Mouse (Mus musculus) urinary bladder, postnatal 36 days (tissue): ENCODE results near the gene Parp12.

Experiments used
- DNase-seq, 2 experiments: peaks; one replicate each; pipeline ENCODE4 v3.0.0; 2022; ENCODE audit warnings: low spot score in 2 of 2, mixed read lengths in 1 of 2

Parp12 gene

DNA sequence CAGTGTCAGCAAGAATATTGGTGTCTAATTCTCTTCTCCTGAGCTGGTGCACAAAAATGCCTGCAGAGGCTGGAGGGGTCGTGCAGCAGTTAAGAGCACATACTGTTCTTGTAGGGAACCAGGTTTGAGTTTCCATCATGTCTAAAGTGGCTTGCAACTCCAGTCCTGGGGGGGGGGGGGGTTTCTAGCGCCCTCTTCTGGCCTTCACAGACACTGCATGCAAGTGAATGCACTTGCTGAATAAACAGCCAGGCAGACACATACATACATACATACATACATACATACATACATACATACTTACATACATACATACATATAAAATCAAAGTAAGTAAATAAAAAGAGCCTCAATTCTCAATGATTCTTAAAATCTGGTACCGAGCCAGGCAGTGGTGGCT is 59.8 kb downstream of the Parp12 start:
- DNase-seq, result no peak

DNA sequence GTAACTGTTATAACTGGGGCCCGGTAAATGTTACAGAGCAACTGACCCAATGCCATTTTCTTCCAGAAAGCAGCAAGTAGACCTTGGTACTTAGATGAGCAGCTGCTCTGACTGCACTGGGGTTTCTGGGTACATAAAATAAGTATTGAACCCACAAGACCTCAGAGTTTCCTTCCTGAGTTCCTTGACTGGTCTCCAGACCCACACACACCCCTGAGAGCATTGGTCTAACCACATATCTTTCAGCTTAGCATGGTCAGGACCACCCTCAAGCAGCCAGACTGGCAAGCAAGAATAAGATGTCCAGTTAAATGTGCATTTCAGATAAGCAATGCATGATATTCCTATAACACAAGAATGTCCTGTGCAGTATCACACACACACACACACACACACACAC is 61.0 kb downstream of the Parp12 start:
- DNase-seq, result no peak

GRCm38 (mm10) chr6:39055831-39056261 is 62.3 kb downstream of the Parp12 start:
- no peak for DNase-seq

GRCm38 (mm10) chr6:39054878-39055508 is 63.2 kb downstream of the Parp12 start:
- no peak for DNase-seq

- no peak for DNase-seq
Measured at GRCm38 (mm10) chr6:39054206-39054864, 63.8 kb downstream of the Parp12 start.

DNA sequence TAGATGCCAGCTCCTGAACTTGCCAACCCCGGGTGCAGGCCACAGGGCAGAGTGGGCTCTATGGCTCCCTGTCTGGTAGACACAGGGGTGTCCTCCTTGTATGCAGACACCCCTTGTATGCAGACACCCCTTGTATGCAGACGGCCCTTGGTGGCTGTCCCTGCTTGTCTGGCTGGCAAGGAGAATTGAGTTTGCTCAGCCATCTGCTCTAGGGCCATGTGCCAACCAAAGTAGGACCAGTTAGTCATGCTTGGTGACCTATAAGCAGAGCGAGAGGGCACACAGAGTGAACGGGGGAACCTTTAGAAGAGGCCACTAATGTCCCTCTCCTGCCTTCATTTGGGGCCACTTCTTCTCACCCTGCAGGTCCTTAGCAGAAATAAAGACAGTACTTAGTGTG is 65.5 kb downstream of the Parp12 start:
- DNase-seq, result no peak

GRCm38 (mm10) chr6:39051799-39052556 is 66.2 kb downstream of the Parp12 start:
- DNase-seq, result no peak

GRCm38 (mm10) chr6:39050836-39051235 is 67.3 kb downstream of the Parp12 start:
- no peak for DNase-seq

GRCm38 (mm10) chr6:39049141-39049540 is 69.0 kb downstream of the Parp12 start:
- no peak for DNase-seq

DNA sequence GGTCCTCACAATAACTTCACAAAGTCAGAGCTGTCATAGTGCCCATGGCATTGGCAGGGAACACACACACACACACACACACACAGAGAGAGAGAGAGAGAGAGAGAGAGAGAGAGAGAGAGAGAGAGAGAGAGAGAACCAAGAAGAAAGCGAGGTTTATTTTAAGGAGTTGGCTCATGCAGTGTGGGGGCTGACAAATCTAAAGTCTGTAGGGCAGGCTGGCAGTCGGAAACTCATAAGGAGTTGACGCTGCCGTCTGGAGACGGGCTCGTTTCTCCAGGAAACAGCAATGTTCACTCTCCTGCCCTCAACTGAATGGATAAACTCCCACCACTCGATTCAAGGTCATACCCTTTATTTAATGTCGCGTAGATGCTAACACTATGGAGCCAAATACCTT is 77.7 kb downstream of the Parp12 start:
- no peak for DNase-seq
